Mouse (Mus musculus) central nervous system, embryonic 14 days (tissue): ENCODE results near the gene Rapgefl1. TPM values are rescaled to one million over a fixed set of nuclear protein-coding genes. Genes with fewer than 3 reads are reported as not detected.

Experiments
- polyA plus RNA-seq: library from polyadenylated mRNA; depleted of rRNA; stranded (reverse); fragments of >200 nt; gene quantifications from 2 replicates; pipeline ENCODE4 v1.2.3, GENCODE M21; 2012; rRNA removed

The Rapgefl1 gene
- 19.3 and 26.6 TPM in 2 replicates for polyA plus RNA-seq

DNA sequence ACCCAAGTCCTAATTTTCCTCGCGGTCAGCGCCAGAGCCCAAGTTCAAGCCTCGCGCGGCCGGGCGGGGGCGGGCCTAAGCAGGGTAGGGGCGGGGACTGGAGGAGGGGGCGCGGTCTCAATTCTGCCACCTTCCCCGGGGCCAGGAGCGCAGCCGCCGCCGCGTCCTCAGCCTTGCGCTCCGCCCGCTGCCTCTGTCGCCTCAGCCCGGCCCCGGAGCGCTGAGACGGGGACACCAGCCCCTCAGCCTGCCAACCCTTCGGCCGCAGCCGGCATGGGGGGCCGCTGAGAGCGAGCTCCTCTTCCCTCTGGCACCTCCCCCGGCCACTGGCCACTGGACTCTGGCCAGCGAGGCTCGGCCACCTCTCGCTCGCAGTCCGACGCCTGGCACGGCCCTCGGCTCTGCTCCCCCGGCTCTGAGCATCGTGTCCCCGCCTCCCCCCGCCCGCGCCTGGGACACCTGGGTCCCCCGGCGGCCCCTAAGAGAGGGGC lies at the start of gene Rapgefl1:
Rapgefl1 (plus strand) TSS at position 135 of the 491 bp plus-strand sequence.

DNA sequence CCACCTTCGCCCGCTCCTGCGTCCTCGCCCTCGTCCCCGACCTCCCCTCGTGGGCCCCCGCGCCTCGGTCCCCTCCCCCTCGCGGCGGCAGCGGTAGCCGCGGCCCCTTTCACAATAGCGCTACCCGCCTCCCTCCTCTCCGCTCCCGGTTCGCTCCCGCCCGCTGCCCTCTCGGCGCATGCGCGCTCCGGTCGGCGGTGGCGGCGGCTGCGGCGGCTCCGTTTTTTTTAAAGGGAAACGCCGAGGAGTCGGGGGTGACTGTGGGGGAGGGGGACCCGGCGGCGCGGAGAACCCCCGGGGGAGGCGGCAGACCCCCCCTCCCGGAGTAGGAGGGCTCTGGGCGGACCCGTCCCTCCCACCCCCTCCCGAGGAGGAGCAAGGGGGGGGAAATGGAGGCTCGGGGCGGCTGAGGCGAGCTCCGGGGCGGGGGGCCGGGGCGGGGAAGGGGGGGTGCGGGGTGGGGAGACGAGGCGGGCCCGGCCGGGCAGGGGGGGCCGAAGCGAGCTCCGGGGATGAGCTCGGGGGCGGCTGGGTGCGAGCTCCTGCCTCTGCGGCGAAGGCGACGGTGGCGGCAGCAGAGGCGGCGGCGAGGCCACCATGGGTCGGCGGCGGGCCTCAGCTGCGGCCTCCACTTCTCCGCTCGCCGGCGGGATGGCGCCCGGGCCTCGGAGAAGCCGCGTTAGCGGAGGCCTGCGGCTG lies 41.4 kb upstream of the Rapgefl1 start, which contains the start of gene Msl1:
Msl1 (plus strand) TSS at position 502 of the 699 bp plus-strand sequence.

DNA sequence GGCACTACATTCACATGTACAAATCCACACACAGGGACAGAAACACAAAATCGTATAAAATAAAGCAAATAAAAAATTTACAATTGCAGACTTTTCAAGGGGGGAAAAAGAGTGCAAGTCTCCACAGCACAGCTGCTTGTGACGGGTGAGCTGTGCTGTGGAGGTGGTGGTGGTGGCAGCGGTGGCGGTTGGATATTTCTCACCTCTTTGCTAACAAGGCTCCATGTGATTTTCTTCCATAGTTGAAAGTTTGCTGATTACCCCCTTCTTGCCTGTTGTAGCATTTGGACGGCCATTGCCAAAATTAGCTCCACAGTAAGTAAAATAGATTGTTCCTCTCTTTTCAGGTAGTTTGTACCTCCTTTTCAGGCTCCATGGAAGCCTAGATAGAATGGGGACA lies 32.0 kb upstream of the Rapgefl1 start, which contains the start of gene Casc3:
Casc3 (plus strand) TSS at position 301 of the 400 bp plus-strand sequence.

GRCm38 (mm10) chr11:98863028-98863750 lies 26.6 kb downstream of the Rapgefl1 start, which contains the start of gene Wipf2:
Wipf2 (plus strand) TSS chr11:98863638.

Other genes with a start within 250 kb of the Rapgefl1 start
- 86.2 and 88.2 TPM in 2 replicates for gene Ormdl3, start 249.4 kb upstream of the Rapgefl1 start, polyA plus RNA-seq
- not detected in 2 replicates for gene Lrrc3c, start 238.5 kb upstream of the Rapgefl1 start, polyA plus RNA-seq
- gene Gm12355, start 211.1 kb upstream of the Rapgefl1 start, polyA plus RNA-seq = 0.29 and 0.43 TPM in 2 replicates
- not detected in 2 replicates for gene Gsdma3, start 210.4 kb upstream of the Rapgefl1 start, polyA plus RNA-seq
- gene Gsdma2, start 190.0 kb upstream of the Rapgefl1 start, polyA plus RNA-seq = 0.04 TPM in 1 of 2 replicates, not detected in the other
- not detected in 2 replicates for gene Gsdma, start 172.4 kb upstream of the Rapgefl1 start, polyA plus RNA-seq
- gene Psmd3, start 154.2 kb upstream of the Rapgefl1 start, polyA plus RNA-seq = 191 and 196 TPM in 2 replicates
- gene Csf3, start 135.5 kb upstream of the Rapgefl1 start, polyA plus RNA-seq = 0.08 TPM in 1 of 2 replicates, not detected in the other
- 140 and 153 TPM in 2 replicates for gene Med24, start 107.3 kb upstream of the Rapgefl1 start, polyA plus RNA-seq
- 555 and 616 TPM in 2 replicates for gene Thra, start 96.1 kb upstream of the Rapgefl1 start, polyA plus RNA-seq
- gene Nr1d1, start 61.5 kb upstream of the Rapgefl1 start, polyA plus RNA-seq = 2.9 and 3.1 TPM in 2 replicates
- gene Msl1, start 41.3 kb upstream of the Rapgefl1 start, polyA plus RNA-seq = 108 and 118 TPM in 2 replicates
- gene Casc3, start 31.9 kb upstream of the Rapgefl1 start, polyA plus RNA-seq = 74.2 and 75.0 TPM in 2 replicates
- 11.4 and 11.6 TPM in 2 replicates for gene Wipf2, start 26.9 kb downstream of the Rapgefl1 start, polyA plus RNA-seq
- 7.7 and 8.2 TPM in 2 replicates for gene Cdc6, start 71.0 kb downstream of the Rapgefl1 start, polyA plus RNA-seq
- 10.6 and 16.7 TPM in 2 replicates for gene Rara, start 91.0 kb downstream of the Rapgefl1 start, polyA plus RNA-seq
- gene Gjd3, start 146.2 kb downstream of the Rapgefl1 start, polyA plus RNA-seq = 1.5 and 2.3 TPM in 2 replicates
- gene Top2a, start 187.4 kb downstream of the Rapgefl1 start, polyA plus RNA-seq = 78.7 and 104 TPM in 2 replicates
- gene Igfbp4, start 204.5 kb downstream of the Rapgefl1 start, polyA plus RNA-seq = 178 and 324 TPM in 2 replicates